12 mouse cellular contexts compared by ENCODE assay signal in genomic region chr7:45191803-45192363, GRCm38 (mm10). TPM values are rescaled to one million over a fixed set of nuclear protein-coding genes. Genes with fewer than 3 reads are reported as not detected.
DNase-seq lines count a peak whose midpoint lies in the region; ATAC-seq and TF ChIP-seq lines count a peak whose summit lies in the region.
"Had no signal": no experiment of that assay in that cellular context is flagged by ENCODE, and none has a peak within 500 bp of the region (broad histone marks: within the 10 kb centered on the region; RNA-seq: fewer than 3 reads in every experiment).

No protein-coding gene starts in this region.

- no peak for DNase-seq in midbrain, embryonic 10.5 days (ENCODE audit: low spot score)
- DNase-seq in cerebellum, adult 8-10 months: peak; percentile 82
- peak; percentile 89 for DNase-seq in gastrocnemius, adult 2 months
- DNase-seq in thymus, postnatal 25 days: no peak
- DNase-seq in ovary, adult 18-20 months (ENCODE audit: low spot score): no peak

- no peak overlapping the region for H3K9ac ChIP-seq in midbrain, embryonic 15.5 days
- no peak overlapping the region for H3K9ac ChIP-seq in heart, embryonic 11.5 days (ENCODE audit: low read depth, low read length)
- H3K9ac ChIP-seq: heart, embryonic 15.5 days; neural tube, embryonic 12.5 days had no signal

- ATAC-seq in midbrain, embryonic 15.5 days (replicated peaks): no peak
- no peak for ATAC-seq in heart, embryonic 11.5 days (replicated peaks; ENCODE audit: insufficient number of reproducible peaks, low FRiP score, low TSS enrichment)
- ATAC-seq: Patski had no signal

- no peaks in the 10 kb centered on the region for H3K9me3 ChIP-seq in midbrain, embryonic 10.5 days (replicated peaks)
- H3K9me3 ChIP-seq in midbrain, embryonic 15.5 days: no peaks in the 10 kb centered on the region
- H3K9me3 ChIP-seq in heart, embryonic 11.5 days (replicated peaks; ENCODE audit: control insufficient read depth, low read length): no peaks in the 10 kb centered on the region
- H3K9me3 ChIP-seq: heart, embryonic 15.5 days; neural tube, embryonic 12.5 days had no signal

- H3K4me3 ChIP-seq in midbrain, embryonic 10.5 days: no peak overlapping the region
- H3K4me3 ChIP-seq in midbrain, embryonic 15.5 days: no peak overlapping the region
- H3K4me3 ChIP-seq in gastrocnemius, adult 2 months: no peak overlapping the region
- H3K4me3 ChIP-seq in myocyte: no peak overlapping the region
- H3K4me3 ChIP-seq in heart, embryonic 11.5 days (ENCODE audit: low read depth, low read length): no peak overlapping the region
- H3K4me3 ChIP-seq: heart, embryonic 15.5 days; neural tube, embryonic 12.5 days had no signal

- peaks cover 72% of the 10 kb centered on the region for H3K27me3 ChIP-seq in midbrain, embryonic 10.5 days (ENCODE audit: low read depth, poor library complexity, severe bottlenecking)
- no peaks in the 10 kb centered on the region; the same call in 1 of the 2 replicates for H3K27me3 ChIP-seq in midbrain, embryonic 15.5 days (replicated peaks)
- peaks cover 22% of the 10 kb centered on the region for H3K27me3 ChIP-seq in myocyte (ENCODE audit: control insufficient read depth, insufficient read depth, insufficient read length)
- H3K27me3 ChIP-seq in heart, embryonic 11.5 days (ENCODE audit: control insufficient read depth, insufficient read depth, low read length): peaks cover 36% of the 10 kb centered on the region

- H3K27ac ChIP-seq in midbrain, embryonic 10.5 days (replicated peaks): peak overlapping the region; percentile 49; the same call in 1 of the 2 replicates
- no peak overlapping the region for H3K27ac ChIP-seq in midbrain, embryonic 15.5 days
- H3K27ac ChIP-seq in gastrocnemius, adult 2 months: peak overlapping the region; percentile 79
- no peak overlapping the region for H3K27ac ChIP-seq in heart, embryonic 11.5 days (ENCODE audit: low read depth, low read length)
- H3K27ac ChIP-seq: heart, embryonic 15.5 days; neural tube, embryonic 12.5 days had no signal

- intact Hi-C loops in gastrocnemius, adult 2 months (cut with DNase I): no loop called here

- WGBS in midbrain, embryonic 10.5 days: 37% methylated on average over 8 of the region's 8 CpGs
- WGBS in midbrain, embryonic 15.5 days: 24% methylated on average over 8 of the region's 8 CpGs
- WGBS in heart, embryonic 11.5 days (ENCODE audit: insufficient replicate concordance): 9% methylated on average over 8 of the region's 8 CpGs

- TF ChIP-seq POLR2A in myocyte (IDR thresholded peaks at IDR 0.05; ENCODE audit: insufficient read length, low read depth): no peak

- no peak overlapping the region for H3K4me2 ChIP-seq in midbrain, embryonic 15.5 days
- peak overlapping the region; percentile 37 for H3K4me2 ChIP-seq in myocyte (ENCODE audit: low read depth)
- H3K4me2 ChIP-seq in heart, embryonic 11.5 days: no peak overlapping the region
- H3K4me2 ChIP-seq: heart, embryonic 15.5 days; neural tube, embryonic 12.5 days had no signal

- TF ChIP-seq CTCF in gastrocnemius, adult 2 months (IDR thresholded peaks at IDR 0.05): no peak

- no peak overlapping the region for H3ac ChIP-seq in myocyte (ENCODE audit: control insufficient read depth, insufficient read length)

- H3K4me1 ChIP-seq in midbrain, embryonic 10.5 days: peaks cover 40% of the 10 kb centered on the region
- H3K4me1 ChIP-seq in midbrain, embryonic 15.5 days: no peaks in the 10 kb centered on the region
- H3K4me1 ChIP-seq in heart, embryonic 11.5 days (ENCODE audit: control insufficient read depth, insufficient read depth, low read length): peaks cover 13% of the 10 kb centered on the region

- no peaks in the 10 kb centered on the region for H3K79me2 ChIP-seq in myocyte (ENCODE audit: control insufficient read depth, insufficient read depth)

- H3K36me3 ChIP-seq in midbrain, embryonic 10.5 days: no peaks in the 10 kb centered on the region
- H3K36me3 ChIP-seq in midbrain, embryonic 15.5 days (replicated peaks): no peaks in the 10 kb centered on the region
- no peaks in the 10 kb centered on the region for H3K36me3 ChIP-seq in myocyte (ENCODE audit: control insufficient read depth, insufficient read depth)
- H3K36me3 ChIP-seq in heart, embryonic 11.5 days (ENCODE audit: control insufficient read depth, insufficient read depth, low read length): no peaks in the 10 kb centered on the region
- H3K36me3 ChIP-seq: heart, embryonic 15.5 days; neural tube, embryonic 12.5 days had no signal

TF ChIP-seq in myocyte, 11 proteins besides CTCF, POLR2A, EP300 and RAD21:
- peak; percentile 25 to 92 (median 88) for TF ChIP-seq MYOD1 (IDR thresholded peaks at IDR 0.05; ENCODE audit: control insufficient read depth in 1 of 3, insufficient read length in 2 of 3, low read depth in 2 of 3)
- no peak for TF ChIP-seq CEBPB (IDR thresholded peaks at IDR 0.05; ENCODE audit: insufficient read depth, poor library complexity, severe bottlenecking)
- peak; percentile 84 for TF ChIP-seq TCF12 (IDR thresholded peaks at IDR 0.05; ENCODE audit: insufficient read depth, poor library complexity, severe bottlenecking)
- peak; percentile 12 for TF ChIP-seq SRF (IDR thresholded peaks at IDR 0.05; ENCODE audit: control insufficient read depth, insufficient read length, low read depth)
- no peak for TF ChIP-seq POLR2AphosphoS2 (IDR thresholded peaks at IDR 0.05; ENCODE audit: insufficient read length, low read depth)
- peak; percentile 68 to 92 (median 86) for TF ChIP-seq MYOG (IDR thresholded peaks at IDR 0.05; ENCODE audit: control insufficient read depth in 1 of 3, insufficient read depth in 1 of 3, insufficient read length in 2 of 3, low read depth in 2 of 3)
- peak; percentile 89 for TF ChIP-seq TCF3 (IDR thresholded peaks at IDR 0.05; ENCODE audit: insufficient read length, low read depth)

RNA-seq across cellular contexts. Expression of gene Pth2, which starts 11.1 kb away (rescaled TPM):
- polyA plus RNA-seq in midbrain, embryonic 10.5 days (2016; fragmentation: Nextera tagmentation; extraction: Ambion mirVana): not detected in 2 replicates
- polyA plus RNA-seq in midbrain, embryonic 15.5 days (2015; fragmentation: Nextera tagmentation; extraction: Ambion mirVana): 0.68 and 0.93 TPM in 2 replicates
- total RNA-seq in gastrocnemius, adult 2 months (2021): not detected
- polyA plus RNA-seq in myocyte (2012; fragmentation: generic; extraction: Trizol): not detected
- 0.68 TPM in 1 of 2 replicates, not detected in the other for polyA plus RNA-seq in heart, embryonic 11.5 days (2014; fragmentation: Nextera tagmentation; extraction: Ambion mirVana)
- total RNA-seq: liver, adult 2 months had no signal
- polyA plus RNA-seq: heart, embryonic 15.5 days; liver, adult 2 months; neural tube, embryonic 12.5 days; Patski had no signal

RNA-seq across cellular contexts. Expression of gene Gfy, which starts 12.5 kb away (rescaled TPM):
- not detected in 2 replicates for polyA plus RNA-seq in midbrain, embryonic 10.5 days (2016; fragmentation: Nextera tagmentation; extraction: Ambion mirVana)
- polyA plus RNA-seq in midbrain, embryonic 15.5 days (2015; fragmentation: Nextera tagmentation; extraction: Ambion mirVana): not detected in 2 replicates
- not detected for total RNA-seq in gastrocnemius, adult 2 months (2021)
- polyA plus RNA-seq in myocyte (2012; fragmentation: generic; extraction: Trizol): 0.04 TPM
- polyA plus RNA-seq in heart, embryonic 11.5 days (2014; fragmentation: Nextera tagmentation; extraction: Ambion mirVana): not detected in 2 replicates
- total RNA-seq: liver, adult 2 months had no signal
- polyA plus RNA-seq: heart, embryonic 15.5 days; liver, adult 2 months; neural tube, embryonic 12.5 days; Patski had no signal

RNA-seq across cellular contexts. Expression of gene Ccdc155, which starts 12.8 kb away (rescaled TPM):
- 0.73 and 0.88 TPM in 2 replicates for polyA plus RNA-seq in midbrain, embryonic 10.5 days (2016; fragmentation: Nextera tagmentation; extraction: Ambion mirVana)
- polyA plus RNA-seq in midbrain, embryonic 15.5 days (2015; fragmentation: Nextera tagmentation; extraction: Ambion mirVana): 0.63 and 0.84 TPM in 2 replicates
- total RNA-seq in gastrocnemius, adult 2 months (2021): not detected
- polyA plus RNA-seq in myocyte (2012; fragmentation: generic; extraction: Trizol): 2.2 TPM
- polyA plus RNA-seq in heart, embryonic 11.5 days (2014; fragmentation: Nextera tagmentation; extraction: Ambion mirVana): 0.39 and 0.70 TPM in 2 replicates
- total RNA-seq: liver, adult 2 months had no signal
- polyA plus RNA-seq: liver, adult 2 months had no signal

RNA-seq across cellular contexts. Expression of gene Dkkl1, which starts 20.1 kb away (rescaled TPM):
- 0.72 and 1.4 TPM in 2 replicates for polyA plus RNA-seq in midbrain, embryonic 10.5 days (2016; fragmentation: Nextera tagmentation; extraction: Ambion mirVana)
- 4.0 and 5.8 TPM in 2 replicates for polyA plus RNA-seq in midbrain, embryonic 15.5 days (2015; fragmentation: Nextera tagmentation; extraction: Ambion mirVana)
- total RNA-seq in gastrocnemius, adult 2 months (2021): not detected
- 0.08 TPM for polyA plus RNA-seq in myocyte (2012; fragmentation: generic; extraction: Trizol)
- 1.9 and 2.4 TPM in 2 replicates for polyA plus RNA-seq in heart, embryonic 11.5 days (2014; fragmentation: Nextera tagmentation; extraction: Ambion mirVana)
- total RNA-seq: liver, adult 2 months had no signal
- polyA plus RNA-seq: Patski had no signal

RNA-seq across cellular contexts. Expression of gene Tead2, which starts 23.7 kb away (rescaled TPM):
- polyA plus RNA-seq in midbrain, embryonic 10.5 days (2016; fragmentation: Nextera tagmentation; extraction: Ambion mirVana): 365 and 367 TPM in 2 replicates
- 45.7 and 55.8 TPM in 2 replicates for polyA plus RNA-seq in midbrain, embryonic 15.5 days (2015; fragmentation: Nextera tagmentation; extraction: Ambion mirVana)
- 1 to 10 TPM; 2.6 to 4.1 TPM for total RNA-seq in gastrocnemius, adult 2 months (2021)
- polyA plus RNA-seq in myocyte (2012; fragmentation: generic; extraction: Trizol): 93.3 TPM
- polyA plus RNA-seq in heart, embryonic 11.5 days (2014; fragmentation: Nextera tagmentation; extraction: Ambion mirVana): 129 and 131 TPM in 2 replicates

Comparison
In these comparisons a context has a peak if more than half of its experiments do, and no peak if none do; other contexts are left out.
1. H3K27ac ChIP-seq: peak in midbrain, embryonic 10.5 days (single experiment) and gastrocnemius, adult 2 months (single experiment); none in midbrain, embryonic 15.5 days (single experiment) and heart, embryonic 11.5 days (single experiment).
2. DNase-seq: peak in cerebellum, adult 8-10 months (single experiment) and gastrocnemius, adult 2 months (single experiment); none in midbrain, embryonic 10.5 days (single experiment), thymus, postnatal 25 days (single experiment) and ovary, adult 18-20 months (single experiment).